Mouse (Mus musculus): ENCODE measurements around the gene Serinc5. TPM values are rescaled to one million over a fixed set of nuclear protein-coding genes. Genes with fewer than 3 reads are reported as not detected.
"Not testable (repeated sequence)": the region's sequence is repeated elsewhere in the genome, so short reads cannot be mapped to it uniquely, and the experiment has no call there.

Serinc5 gene
- total RNA-seq, 2 experiments from 2014 or later, result 49.0 to 54.6 TPM

DNA sequence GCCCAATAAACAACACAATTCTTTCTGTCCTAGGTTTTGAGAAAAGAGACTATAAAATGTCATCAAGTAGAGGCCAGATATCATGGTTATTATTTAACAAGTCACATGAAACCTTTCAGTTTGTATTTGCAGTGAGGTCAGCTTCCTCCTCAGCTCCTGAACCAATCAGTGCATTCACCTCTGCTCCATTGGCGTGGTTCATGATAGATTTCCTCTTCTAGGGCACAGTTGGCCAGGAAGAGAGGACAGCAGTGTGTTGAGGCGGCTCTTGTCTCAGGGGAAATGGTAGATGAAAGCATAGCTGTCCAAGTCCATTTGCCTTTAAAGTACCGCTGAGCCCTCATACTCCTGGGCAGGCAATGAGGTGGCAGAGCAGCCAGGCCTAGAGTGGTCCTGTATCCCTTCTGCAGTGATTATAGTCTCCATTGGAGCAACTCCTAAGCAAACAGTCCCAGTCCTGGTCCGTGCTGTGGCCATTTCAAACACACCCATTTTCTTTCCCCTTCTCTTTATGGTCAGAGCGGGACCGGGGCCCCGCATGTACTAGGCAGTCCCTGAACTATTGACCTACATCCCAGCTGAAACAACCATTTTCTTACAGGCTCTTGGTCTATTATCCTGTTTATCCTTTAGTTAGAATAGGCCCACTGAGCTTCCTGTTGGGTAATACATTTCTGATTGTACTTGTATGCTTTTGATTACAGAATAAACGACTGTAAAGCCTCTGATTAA, 51.8 kb downstream of the Serinc5 start:
- DNase-seq (ENCODE audit: low spot score in 2 of 2), result no peak

DNA sequence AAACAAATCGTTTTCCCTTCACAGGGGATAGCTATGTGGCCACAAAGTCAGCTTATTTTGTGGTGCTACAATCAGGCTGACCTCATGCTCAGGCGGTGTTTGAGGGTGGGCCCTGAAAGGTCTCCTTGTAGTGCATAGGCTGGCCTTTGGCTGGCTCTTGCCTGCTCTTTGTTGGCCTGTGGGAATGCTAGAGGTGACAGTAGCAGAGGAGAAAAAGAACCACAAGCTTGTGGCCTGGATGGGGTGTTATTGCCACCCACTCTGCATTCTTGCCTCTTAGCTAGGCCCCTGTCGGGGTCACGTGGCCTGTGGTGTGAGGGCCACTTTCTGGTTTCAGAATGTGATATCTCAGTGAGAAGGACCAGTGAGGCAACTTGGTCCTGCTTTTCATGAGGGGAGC, 54.1 kb downstream of the Serinc5 start:
- no peak for DNase-seq (ENCODE audit: low spot score in 2 of 2)

DNA sequence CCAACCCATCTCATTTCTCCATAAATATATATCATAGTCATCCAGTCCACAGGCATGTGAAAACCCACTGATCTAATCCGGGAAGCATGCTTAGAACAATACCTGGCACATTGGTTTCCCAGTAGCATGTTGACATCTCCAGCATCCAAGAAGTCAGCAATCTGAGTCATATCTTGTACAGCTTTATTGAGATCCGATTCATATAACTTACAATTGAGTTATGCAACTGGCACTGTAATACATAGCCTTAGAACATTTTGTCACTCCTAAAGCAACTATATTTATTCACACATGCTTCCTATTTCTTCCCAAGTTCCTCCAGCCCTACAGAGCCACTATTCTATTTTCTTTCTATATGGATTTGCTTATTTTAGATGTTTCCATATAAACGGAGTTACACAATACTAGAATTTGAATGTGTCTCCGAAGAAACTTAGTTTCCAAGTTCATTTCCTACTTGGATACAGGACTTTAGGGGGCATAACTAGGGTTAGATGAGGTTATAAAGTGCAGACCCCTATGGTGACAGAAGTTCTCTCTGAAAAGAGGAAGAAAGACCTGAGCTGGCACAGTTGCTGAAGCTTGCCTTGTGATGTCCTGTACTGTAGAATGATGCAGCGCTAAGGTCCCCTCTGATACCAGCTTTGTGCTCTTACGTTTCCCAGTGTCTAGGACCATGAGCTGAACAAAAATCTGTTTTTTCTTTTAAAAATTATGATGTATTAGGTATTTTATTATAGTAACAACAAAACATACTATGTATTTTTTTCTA, 57.5 kb downstream of the Serinc5 start:
- no peak for DNase-seq (ENCODE audit: low spot score in 2 of 2)

DNA sequence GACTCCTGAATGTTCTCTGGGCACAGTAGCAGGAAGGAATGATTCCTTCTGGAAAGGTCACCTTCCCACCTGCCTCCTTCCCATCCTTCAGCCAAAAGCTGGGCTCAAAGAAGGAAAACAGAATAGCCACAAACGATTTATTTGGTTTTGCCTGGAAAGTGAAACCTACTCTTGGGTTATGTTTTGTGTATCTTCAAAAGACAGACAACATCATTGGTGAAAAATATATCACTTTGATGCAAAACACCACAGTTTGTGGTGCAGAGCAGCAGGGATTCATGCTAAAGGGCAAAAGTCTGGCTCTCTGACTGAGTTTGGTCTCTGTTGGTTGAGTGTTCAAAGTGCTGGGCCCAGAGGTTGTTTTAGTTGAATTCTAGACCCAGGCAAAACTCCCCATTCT, 60.8 kb downstream of the Serinc5 start:
- no peak for DNase-seq (ENCODE audit: low spot score in 2 of 2)

DNA sequence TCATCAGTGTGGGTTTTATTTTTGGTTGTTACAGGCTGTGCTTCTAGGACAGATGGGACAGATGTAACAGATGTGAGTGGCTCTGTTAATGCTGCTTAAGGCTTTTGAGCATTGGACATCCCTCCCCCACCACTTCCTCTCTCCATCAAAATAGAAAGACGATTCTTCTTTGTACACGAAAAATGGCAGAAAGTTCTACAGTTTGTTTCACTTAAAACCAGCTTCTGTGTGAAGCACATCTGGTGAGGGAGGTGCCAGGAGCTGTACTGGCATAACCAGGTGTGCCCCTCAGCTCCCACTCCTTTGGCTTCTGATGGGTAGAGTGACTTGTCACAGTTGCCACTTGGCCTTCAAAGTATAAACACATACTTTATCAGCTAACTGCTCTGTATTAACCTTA, 63.8 kb downstream of the Serinc5 start:
- DNase-seq (ENCODE audit: low spot score in 2 of 2), result no peak

DNA sequence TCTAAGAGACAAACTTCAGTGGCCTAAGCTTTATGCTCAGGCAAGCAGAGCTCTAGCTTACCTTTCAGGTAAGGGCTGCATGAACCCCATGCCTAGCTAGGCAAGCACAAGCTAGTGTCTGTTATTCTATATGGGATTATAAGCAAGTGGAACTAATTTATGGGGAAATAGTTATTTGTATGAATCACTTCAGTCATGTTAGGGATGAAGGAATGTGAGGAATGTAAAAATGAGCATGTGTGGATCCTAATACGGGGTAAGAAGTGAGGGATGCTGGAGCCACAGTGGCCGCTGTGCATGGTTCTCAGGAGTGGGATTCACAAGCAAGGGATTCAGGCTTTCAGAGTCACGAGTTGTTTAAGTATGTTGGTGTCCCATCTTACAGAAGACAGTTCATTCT, 64.4 kb downstream of the Serinc5 start:
- DNase-seq (ENCODE audit: low spot score in 2 of 2), result no peak

DNA sequence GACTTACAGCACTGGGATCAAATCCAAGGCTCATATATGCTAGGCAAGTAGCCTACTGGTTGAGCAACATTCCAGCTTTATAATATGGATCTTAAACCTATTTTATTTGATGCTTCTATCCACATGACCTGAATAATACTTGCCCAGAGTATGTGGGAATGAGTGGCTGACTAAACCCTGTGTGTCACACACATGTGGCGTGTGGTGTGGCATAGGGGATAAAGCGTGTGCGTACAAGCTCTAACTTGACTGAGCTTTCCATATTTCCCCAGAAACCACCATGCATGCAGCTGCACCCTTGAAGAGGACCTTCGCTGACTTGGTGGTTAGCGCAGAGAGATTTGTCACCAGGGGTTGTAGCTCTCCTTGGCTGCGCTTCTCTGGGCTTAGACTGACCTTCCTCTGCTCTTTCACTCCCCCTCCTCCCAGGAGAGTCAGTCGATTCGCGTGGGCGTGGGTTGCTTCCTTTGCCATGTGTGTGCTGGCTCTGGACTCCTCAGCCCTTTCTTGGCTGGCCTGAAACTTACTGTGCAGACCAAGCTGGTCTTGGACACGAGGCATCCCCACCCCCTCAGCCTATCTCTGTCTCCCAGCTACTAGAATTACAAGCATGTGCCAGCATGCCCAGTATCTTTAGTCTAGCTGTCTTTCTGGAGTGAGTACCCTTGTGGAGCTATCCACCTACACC, 65.2 kb downstream of the Serinc5 start:
- peak in 1 of 2 experiments; percentile 28 for DNase-seq (ENCODE audit: low spot score in 2 of 2)

DNA sequence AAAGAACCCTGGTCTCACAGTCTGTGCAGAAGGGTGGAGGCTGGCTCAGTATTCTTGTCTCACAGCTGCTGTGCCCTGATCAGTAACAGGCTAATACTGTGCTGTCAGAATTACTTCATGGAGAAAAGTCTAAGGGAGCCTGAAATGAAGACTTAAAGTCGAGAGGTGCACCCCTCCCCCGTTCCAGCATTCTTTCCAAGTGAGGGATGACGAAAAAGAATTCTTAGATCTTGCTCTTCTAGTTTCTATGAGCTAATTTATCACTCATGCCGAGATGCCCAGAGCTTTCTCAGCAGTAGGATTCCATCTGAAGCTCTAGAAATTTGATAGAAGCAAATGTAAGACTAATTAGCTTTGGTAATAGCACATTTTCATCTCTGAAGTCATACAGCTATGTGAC, 66.8 kb downstream of the Serinc5 start:
- DNase-seq (ENCODE audit: low spot score in 2 of 2), result no peak

DNA sequence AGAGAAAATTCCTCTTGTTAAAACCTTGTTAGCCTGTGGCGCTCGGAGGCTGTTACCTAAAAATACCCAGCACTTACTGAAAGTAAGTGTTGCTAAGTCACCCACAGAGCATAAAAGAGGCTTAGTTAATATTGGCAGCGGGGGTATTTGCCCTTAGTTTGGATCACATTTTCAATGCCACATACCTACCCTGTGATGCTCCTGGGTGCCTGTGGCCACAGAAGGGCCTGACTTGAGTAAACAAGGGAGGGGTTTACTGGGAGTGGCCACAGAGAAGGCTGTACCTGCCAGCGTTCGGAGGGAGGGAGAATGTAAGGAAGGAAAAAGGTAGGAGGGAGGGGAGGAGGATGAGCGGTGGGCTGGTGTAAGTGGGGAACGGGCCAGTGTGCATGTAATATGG, 68.8 kb downstream of the Serinc5 start:
- no peak for DNase-seq (ENCODE audit: low spot score in 2 of 2)

DNA sequence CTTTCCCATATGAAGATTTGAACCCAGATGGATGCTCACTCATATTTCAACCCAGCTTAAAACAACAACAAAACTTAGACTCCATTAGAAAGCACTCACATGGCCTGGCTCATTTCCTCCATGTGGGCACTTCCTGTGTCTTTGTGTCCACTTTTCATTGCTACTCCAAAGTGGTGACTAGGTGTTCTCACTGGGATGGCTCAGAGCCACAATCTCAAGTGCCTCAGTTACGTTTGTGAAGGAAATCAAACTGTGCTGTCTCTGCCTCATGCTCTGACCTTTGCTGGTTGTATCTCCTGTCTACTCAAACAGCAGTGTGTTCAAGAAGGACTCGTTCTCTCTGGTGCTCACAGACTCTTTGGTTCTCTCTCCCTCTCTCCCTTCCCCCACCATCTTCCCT, 70.7 kb downstream of the Serinc5 start:
- DNase-seq (ENCODE audit: low spot score in 2 of 2), result no peak

DNA sequence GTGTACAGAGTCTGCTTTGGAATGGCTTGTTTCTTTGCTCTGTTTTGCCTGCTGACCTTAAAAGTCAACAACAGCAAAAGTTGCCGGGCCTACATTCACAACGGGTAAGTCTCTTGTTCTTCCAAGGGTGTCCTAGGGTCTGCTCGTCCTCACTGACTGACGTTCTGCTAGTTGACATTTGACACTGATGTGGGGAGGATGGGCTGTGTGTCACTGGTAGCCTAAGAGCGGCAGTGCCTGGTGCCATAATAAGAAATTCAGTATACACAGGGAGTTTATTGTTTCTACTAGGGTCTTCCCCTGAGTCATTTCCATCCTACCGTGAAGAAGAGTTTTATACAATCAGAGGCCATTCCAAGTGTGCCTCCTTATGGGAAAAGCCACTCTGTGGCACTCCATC, 71.9 kb downstream of the Serinc5 start:
- DNase-seq (ENCODE audit: low spot score in 2 of 2), result no peak

DNA sequence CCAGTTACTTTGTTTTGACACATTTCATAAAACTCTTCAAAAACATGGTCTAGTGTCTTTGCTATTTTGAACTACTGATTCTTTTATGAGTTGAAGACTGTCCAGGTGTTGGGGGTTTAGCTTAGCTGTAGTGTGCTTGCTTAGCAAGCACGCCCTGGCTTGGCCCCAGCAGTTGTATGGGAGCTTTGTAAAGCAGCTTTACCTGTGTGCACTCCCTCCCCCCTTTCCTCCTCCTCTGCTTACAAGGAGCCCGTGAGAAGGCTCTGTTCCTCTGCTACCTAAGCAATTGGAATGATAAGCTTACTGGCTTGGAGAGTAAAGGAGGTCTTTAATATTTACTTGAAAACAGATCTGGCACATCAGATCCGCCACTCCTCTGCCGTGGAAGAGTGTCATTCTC, 72.6 kb downstream of the Serinc5 start:
- no peak for DNase-seq (ENCODE audit: low spot score in 2 of 2)

DNA sequence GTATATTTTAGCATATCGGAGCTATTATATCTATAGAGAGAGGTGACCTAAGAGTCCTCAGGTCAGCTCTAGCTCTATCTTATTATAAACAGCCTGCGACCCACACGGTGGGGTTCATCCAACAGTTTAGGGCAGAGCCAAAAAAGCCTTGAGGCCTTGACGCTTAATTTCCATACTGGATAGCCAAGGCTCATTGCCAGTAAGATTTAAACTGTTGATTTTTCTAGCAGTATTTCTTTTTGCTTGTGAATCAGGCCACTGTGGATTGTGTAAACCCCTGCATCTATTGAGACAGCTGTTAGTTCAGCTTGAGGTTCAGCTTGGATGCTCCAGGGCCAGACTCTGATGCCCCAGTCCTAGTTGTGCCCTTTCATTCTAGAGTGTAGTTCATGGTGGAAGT, 73.4 kb downstream of the Serinc5 start:
- no peak for DNase-seq (ENCODE audit: low spot score in 2 of 2)

DNA sequence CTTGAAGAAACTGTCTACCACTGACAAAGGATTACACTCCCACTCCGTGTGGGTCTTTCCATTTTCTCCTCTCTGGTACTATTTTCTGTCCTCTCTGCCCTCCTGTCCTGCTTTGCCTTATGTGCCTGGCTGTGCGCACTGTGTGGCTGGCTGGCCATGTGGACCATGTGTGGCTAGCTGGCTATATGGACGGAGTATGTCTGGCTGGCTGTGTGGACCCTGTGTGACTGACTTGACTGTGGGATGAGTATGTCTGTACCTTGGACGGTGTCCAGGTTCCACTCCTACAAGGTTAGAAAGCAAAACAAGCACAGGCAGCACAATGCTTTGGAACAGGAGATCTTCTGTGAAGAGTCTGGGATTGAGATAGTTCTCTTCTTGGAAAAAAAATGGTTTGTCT, 74.4 kb downstream of the Serinc5 start:
- peak; percentile 35 to 55 for DNase-seq (ENCODE audit: low spot score in 2 of 2)

DNA sequence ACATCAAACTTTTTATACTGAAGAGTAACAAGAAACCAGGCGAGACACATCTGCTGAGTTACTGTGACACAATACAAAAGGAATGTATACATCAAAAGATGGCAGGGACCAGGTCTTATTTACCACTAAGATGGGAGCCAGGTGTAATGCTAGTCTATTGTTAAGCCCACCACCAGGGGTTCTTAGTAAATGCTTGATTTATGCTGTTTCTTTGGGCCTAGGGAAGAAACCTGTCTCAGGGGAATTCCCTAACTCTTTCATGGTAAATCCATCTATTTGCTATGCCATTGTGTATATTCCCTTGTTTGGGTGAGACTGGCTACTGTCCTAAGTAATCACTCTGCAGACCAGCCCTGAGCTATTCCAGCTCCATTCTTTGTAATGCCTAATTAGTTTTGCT, 76.3 kb downstream of the Serinc5 start:
- not testable (repeated sequence) for DNase-seq (ENCODE audit: low spot score in 2 of 2)

DNA sequence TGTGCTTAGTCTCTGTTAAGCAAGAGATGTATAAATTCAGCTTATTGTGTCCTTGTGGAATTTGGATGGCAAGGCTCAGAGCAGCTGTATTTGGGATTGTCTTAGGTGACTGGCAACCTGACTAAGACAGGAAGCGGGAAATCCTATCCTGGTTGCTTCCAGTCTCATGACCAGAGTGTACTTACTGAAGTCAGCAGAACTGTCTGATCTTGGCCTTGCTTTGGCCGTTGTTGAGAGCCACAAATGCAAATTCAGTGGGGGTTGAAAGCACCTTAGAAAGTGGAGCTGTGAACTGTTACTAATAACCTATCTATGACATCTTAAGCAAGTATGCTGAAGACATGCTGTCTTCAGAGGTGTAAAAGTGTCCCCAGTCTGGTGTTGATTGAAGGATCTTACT, 78.2 kb downstream of the Serinc5 start:
- DNase-seq (ENCODE audit: low spot score in 2 of 2), result no peak

DNA sequence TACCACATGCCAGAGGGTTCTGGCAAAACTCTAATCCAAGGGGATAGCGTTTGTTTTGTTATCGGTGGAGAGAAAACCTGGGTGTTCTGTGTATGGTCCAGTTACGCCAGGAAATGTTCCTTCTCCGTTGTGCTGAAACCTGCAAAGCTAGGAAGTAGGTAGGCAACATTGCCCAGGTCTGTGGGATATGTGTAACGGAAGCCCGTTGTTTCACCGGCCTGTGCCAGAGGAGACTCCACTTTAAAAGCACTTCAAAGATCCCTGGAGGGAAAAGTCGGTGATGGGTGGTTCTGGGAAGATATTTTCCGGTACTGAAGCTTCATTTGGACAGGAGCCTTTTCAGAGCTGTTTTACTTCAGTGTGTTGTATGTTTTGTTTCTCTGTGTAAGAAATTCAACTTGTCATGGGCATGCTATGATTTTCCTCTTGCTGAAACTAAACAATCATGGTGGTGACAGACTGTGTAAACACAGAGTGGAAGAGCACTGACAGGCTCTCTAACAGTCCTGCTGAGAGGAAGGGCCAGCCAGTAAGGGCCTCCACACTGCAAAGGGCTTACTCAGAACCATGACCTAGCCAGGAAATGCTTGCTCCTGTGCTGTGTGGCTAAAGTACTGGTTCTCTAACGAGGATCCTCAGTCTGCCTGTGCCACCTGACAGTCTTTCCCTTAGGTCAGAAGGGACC, 83.1 kb downstream of the Serinc5 start:
- DNase-seq (ENCODE audit: low spot score in 2 of 2), result no peak

DNA sequence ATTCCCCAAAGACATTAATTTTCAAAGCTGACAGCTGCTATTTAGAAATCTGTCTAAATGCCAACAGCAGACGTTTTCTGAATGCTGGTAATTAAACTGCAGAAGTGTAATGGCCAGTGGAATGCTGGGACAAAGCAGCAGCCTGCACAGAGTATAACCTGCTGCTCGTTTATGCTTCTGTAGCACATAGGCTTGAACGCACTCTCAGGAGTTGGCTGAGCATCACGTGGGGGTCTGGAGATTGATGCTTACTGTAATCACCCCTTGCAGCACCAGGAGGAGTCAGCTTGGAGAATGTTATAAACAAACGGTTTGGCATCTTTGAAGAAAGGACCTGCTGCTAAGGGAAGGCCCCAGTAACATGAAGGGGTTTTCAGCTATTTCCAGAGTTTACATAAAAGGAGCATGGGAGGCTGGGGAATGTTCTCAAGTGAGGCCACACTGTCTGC, 85.6 kb downstream of the Serinc5 start:
- no peak for DNase-seq (ENCODE audit: low spot score in 2 of 2)

DNA sequence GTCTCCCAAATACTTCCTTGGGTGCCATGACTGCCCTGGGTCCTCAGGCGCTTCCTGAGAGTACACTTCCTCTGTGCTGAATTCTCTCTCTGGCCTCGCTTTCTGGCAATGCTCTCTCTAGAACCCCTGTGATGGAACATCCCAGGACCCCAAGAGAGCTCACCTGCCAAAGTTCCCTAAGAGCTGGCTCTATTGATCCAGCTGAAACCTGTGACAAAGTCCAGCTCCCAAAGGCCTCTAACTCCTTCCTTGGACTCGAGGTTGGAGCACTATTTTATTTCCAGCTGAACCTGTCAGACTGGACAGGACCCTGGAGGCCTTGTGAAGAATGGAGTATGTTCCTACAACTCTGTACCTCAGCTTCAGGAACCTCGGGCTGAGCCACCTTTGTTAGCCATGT, 86.2 kb downstream of the Serinc5 start:
- no peak for DNase-seq (ENCODE audit: low spot score in 2 of 2)

DNA sequence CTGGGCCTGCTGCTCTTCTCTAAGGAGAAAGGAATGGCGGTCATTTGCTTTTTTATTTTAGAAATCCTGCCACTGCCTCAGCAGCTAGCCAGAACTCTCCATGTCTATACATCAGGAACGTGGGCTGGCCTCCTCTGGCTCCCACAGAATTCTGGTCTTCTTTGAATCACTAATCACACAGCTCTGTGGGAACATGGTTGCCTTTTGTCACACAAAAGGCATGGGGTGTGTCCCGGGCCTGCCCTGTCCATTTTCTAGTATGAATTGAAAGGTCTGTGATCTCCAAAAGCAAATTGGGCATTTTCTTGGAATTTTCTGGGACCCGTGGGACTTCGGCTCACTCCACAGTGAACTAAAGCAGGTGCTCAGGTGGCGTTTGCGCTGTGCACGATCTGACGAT, 87.9 kb downstream of the Serinc5 start:
- peak in 1 of 2 experiments; percentile 27 for DNase-seq (ENCODE audit: low spot score in 2 of 2)

DNA sequence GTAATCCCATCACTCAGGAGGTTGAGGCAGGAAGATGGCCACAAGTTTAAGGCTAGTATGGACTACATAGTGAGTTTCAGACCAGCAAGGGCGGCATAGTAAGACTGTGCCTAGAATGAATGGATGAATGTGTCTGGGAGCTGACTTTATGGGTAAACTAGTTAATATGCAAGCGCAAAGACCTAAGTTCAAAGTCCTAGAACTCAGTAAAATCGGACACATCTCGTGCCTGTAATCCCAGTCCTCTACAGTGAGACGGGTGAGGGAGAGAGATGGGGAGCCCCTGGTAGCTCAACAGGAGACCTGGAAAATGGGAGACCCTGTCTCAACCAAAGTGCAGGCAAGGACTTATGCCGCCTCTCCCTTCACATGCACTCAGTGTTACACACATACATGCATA, 88.5 kb downstream of the Serinc5 start:
- no peak for DNase-seq (ENCODE audit: low spot score in 2 of 2)

DNA sequence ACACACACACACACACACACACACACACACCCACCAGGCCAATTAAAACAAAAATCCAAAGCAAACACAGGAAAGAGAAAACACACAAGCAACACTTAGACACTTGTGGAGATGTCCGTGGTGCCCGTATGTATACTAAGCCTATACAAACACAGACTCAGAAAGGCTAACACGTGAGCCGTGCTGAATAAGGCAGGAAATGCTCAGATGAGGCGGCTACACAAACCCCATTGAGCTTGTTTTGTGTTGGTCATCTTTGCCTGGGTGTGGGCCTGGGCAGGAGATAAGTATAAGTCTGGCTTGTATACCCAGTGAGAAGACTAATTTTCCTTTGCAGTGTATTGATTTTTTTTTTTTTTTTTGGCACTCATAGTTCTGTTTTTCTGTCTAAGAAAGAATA, 91.1 kb downstream of the Serinc5 start:
- no peak for DNase-seq (ENCODE audit: low spot score in 2 of 2)
